Mouse (Mus musculus) ES-E14 (cell line): ENCODE measurements at regions not wholly inside any gene's neighbourhood (a gene's known extent, or its start where the extent isn't known, plus 50 kb on each side); places are given as distances from the start of the nearest gene placed in this dataset.

Source experiments
- CHD2 ChIP-seq: IDR thresholded peaks from 2 replicates; pipeline ENCODE4 v1.6.1; 2014; ENCODE audit warnings: mild to moderate bottlenecking, low read depth, low read length, inconsistent platforms
- HCFC1 ChIP-seq: IDR thresholded peaks from 2 replicates; pipeline ENCODE4 v1.6.1; 2012; ENCODE audit warnings: low read length, inconsistent platforms, borderline replicate concordance; ENCODE audit not compliant: insufficient read depth
- MAFK ChIP-seq: IDR thresholded peaks from 2 replicates; pipeline ENCODE4 v1.6.1; 2014; ENCODE audit warnings: mild to moderate bottlenecking, low read depth, low read length, inconsistent platforms; ENCODE audit not compliant: insufficient read depth
- ZC3H11A ChIP-seq: IDR thresholded peaks from 2 replicates; pipeline ENCODE4 v1.6.1; 2012; ENCODE audit warnings: low read depth, mild to moderate bottlenecking, inconsistent platforms, low read length, borderline replicate concordance
- ZNF384 ChIP-seq: IDR thresholded peaks from 2 replicates; pipeline ENCODE4 v1.6.1; 2012; ENCODE audit warnings: low read depth, low read length, inconsistent platforms

DNA sequence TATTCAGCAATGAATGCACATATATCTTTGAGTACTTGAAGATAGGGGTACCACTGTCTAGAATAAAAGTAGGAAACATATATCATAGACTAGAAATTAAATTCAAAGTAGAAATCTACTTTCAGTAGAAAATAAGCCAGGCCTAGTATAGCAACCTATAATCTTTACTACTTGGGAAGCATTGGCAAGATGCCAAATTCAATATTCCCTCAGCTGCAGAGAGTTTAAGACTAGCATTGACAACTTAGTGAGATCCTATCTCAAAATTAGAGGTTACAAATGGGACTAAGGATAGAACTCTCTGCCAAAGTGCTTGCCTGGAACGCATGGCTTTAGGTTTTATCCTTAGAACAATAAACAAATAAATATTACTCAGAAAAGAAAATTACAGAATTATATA, 245.9 kb downstream of the Pla2g4a start:
- TF ChIP-seq MAFK (no peak), CHD2 (no peak), HCFC1 (no peak), ZC3H11A (no peak), ZNF384 (no peak)
